Mouse (Mus musculus): Measurements from ENCODE around the gene Usp1. TPM values are rescaled to one million over a fixed set of nuclear protein-coding genes. Genes with fewer than 3 reads are reported as not detected.
"Not testable (repeated sequence)": the region's sequence is repeated elsewhere in the genome, so short reads cannot be mapped to it uniquely, and the experiment has no call there.

Gene Usp1
- total RNA-seq, 2 experiments from 2014 or later = 24.6 to 27.2 TPM

DNA sequence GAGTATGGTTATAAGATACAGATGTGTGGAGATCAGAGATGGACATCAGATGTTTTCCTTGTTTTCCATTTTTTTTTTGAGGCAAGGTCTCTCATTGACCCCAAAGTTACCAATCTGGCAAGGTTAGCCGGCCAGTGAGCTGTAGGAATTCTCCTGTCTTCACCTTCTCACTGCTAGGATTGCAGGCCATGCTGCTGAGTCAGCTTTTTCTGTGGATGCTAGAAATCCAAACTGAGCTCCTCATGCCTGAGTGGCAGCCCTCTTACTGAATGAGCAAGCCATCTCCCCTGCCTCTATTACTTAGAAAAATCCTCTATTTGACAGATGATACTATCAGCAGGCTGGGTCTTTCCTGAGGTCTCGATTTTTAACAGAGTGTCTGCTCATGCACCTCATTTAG is 55.1 kb downstream of the Usp1 start:
- DNase-seq (ENCODE audit: low spot score in 2 of 2) = no peak

DNA sequence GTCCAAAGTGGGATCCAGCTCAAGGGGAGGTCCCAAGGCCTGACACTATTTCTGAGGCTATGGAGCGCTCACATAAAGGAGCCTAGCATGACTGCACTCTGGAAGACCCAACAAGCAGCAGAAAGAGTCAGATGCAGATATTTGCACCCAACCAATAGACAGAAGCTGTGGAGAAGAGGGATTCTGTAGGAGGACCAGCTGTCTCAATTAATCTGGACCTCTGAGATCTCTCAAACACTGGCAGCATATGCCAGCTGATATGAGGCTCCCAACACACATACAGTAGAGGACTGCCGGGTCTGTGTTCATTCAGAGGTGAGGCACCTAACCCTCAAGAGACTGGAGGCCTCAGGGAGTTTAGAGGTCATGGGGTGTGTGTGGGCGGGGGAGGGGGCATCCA is 56.4 kb downstream of the Usp1 start:
- not testable (repeated sequence) for DNase-seq (ENCODE audit: low spot score in 2 of 2)

DNA sequence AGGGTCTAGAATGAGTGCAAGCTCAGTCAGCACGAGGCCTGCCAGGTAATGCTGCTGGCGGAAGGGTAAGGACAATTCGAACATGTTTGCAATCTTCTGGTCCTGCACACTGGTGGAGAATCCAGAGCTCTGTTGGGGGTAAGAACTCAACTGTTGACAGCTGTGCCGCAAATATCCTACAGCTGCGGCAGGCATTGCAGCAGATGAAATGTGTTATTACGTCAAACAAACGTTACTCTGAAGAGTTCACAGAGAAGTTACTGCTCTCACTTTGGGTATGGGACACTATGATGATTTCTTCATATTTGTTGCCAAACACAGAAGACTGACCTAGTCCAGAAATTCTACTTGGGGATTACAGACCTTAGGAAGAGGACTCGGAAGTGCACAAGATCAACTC is 61.1 kb downstream of the Usp1 start:
- no peak for DNase-seq (ENCODE audit: low spot score in 2 of 2)

Other genes starting within 250 kb of the Usp1 start
- not detected for gene L1td1, start 197.1 kb upstream of the Usp1 start, total RNA-seq (2021)
- 1 to 10 TPM; 2.6 to 2.8 TPM for gene Kank4, start 106.3 kb upstream of the Usp1 start, total RNA-seq (2021)
- gene I0C0044D17Rik, start 100.0 kb upstream of the Usp1 start, total RNA-seq (2021) = not detected
- gene Angptl3, start 107.1 kb downstream of the Usp1 start, total RNA-seq (2021) = under 1 TPM; 0.40 to 0.83 TPM
- 10 to 100 TPM; 28.3 to 43.3 TPM for gene Dock7, start 197.1 kb downstream of the Usp1 start, total RNA-seq (2021)